Mouse (Mus musculus): ENCODE measurements around the gene Gm10135.

DNA sequence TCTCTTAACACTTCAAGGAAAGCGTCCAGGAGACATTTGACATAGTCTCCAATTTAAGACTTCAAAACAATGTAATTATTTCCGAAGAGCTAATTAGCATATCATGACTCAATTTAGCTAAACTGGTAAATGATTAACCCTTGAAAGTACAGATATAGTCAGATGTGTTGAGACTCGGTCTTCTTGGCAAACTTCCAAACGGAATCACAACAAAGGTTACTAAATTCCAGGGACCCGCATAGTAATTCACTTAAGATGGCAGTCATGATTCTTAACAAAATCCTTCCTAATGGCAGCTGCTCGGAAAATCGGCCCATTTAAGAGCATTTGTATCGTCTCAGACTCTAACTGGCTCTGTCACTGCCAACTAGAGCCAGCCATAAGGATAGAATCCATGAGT, 15.3 kb upstream of the Gm10135 start:
- TF ChIP-seq CTCF (IDR thresholded peaks at IDR 0.05; ENCODE audit: insufficient read depth, low read length) (no peak), POLR2A (IDR thresholded peaks at IDR 0.05; ENCODE audit: borderline replicate concordance, extremely low read depth, low read depth, low read length) (no peak)
